Mouse (Mus musculus) skeletal muscle tissue, postnatal 0 days (tissue): ENCODE data around the gene Dnajb8. TPM values are rescaled to one million over a fixed set of nuclear protein-coding genes. Genes with fewer than 3 reads are reported as not detected.

Experiments used
- polyA plus RNA-seq: library from polyadenylated mRNA; unstranded; fragments of >200 nt; fragmentation: Nextera tagmentation; extraction: Ambion mirVana; gene quantifications from 2 replicates; pipeline ENCODE4 v1.2.1, GENCODE M21; 2015

Gene Dnajb8
- polyA plus RNA-seq, result not detected in 2 replicates

GRCm38 (mm10) chr6:88221968-88222367, at the start of gene Dnajb8:
Dnajb8 (plus strand) TSS chr6:88222268.

GRCm38 (mm10) chr6:88193433-88194052, 28.5 kb upstream of the Dnajb8 start, which contains the start of gene Gata2:
Gata2 (plus strand) TSS chr6:88193891.

Other genes starting within 250 kb of the Dnajb8 start
- 21.2 and 25.4 TPM in 2 replicates for gene H1fx, start 240.6 kb upstream of the Dnajb8 start, polyA plus RNA-seq
- 236 and 256 TPM in 2 replicates for gene Rab7, start 177.0 kb upstream of the Dnajb8 start, polyA plus RNA-seq
- gene Rpn1, start 137.8 kb upstream of the Dnajb8 start, polyA plus RNA-seq, result 84.4 and 103 TPM in 2 replicates
- gene Gata2, start 28.4 kb upstream of the Dnajb8 start, polyA plus RNA-seq, result 9.9 and 13.1 TPM in 2 replicates
- 8.9 and 10.0 TPM in 2 replicates for gene Eefsec, start 224.3 kb downstream of the Dnajb8 start, polyA plus RNA-seq
- gene Ruvbl1, start 243.1 kb downstream of the Dnajb8 start, polyA plus RNA-seq, result 38.6 and 43.7 TPM in 2 replicates